Mouse (Mus musculus): ENCODE measurements around the gene Gm20696. TPM values are rescaled to one million over a fixed set of nuclear protein-coding genes. Genes with fewer than 3 reads are reported as not detected.

Gm20696 gene
- polyA plus RNA-seq, 1 experiment from 2014 or later = 6.3 TPM

GRCm38 (mm10) chr6:99538194-99538941, 128.2 kb downstream of the Gm20696 start:
- Histone ChIP-seq H3K36me3 (ENCODE audit: control insufficient read depth, insufficient read depth) (no peaks in the 10 kb centered on the region), H3K4me3 (replicated peaks; ENCODE audit: low read length) (no peak overlapping the region), H3K9ac (replicated peaks; ENCODE audit: low read depth, low read length) (no peak overlapping the region), H3K9me3 (ENCODE audit: control insufficient read depth, low read length) (no peaks in the 10 kb centered on the region), H3K4me2 (ENCODE audit: low read length) (no peak overlapping the region), H3K27me3 (replicated peaks; ENCODE audit: control insufficient read depth, insufficient read depth, low read length) (no peaks in the 10 kb centered on the region), H3K27ac (ENCODE audit: low read length) (no peak overlapping the region), H3K4me1 (replicated peaks; ENCODE audit: control insufficient read depth, insufficient read depth, low read length) (no peaks in the 10 kb centered on the region)
- no peak for ATAC-seq
- WGBS = 84% methylated on average over 17 of the region's 17 CpGs

- Histone ChIP-seq H3K36me3 (ENCODE audit: control insufficient read depth, insufficient read depth) (no peaks in the 10 kb centered on the region), H3K27me3 (replicated peaks; ENCODE audit: control insufficient read depth, insufficient read depth, low read length) (no peaks in the 10 kb centered on the region), H3K4me3 (replicated peaks; ENCODE audit: low read length) (no peak overlapping the region), H3K9ac (replicated peaks; ENCODE audit: low read depth, low read length) (no peak overlapping the region), H3K9me3 (ENCODE audit: control insufficient read depth, low read length) (no peaks in the 10 kb centered on the region), H3K4me1 (replicated peaks; ENCODE audit: control insufficient read depth, insufficient read depth, low read length) (no peaks in the 10 kb centered on the region), H3K27ac (ENCODE audit: low read length) (no peak overlapping the region), H3K4me2 (ENCODE audit: low read length) (no peak overlapping the region)
- ATAC-seq = no peak
- WGBS = 53% methylated on average over 5 of the region's 5 CpGs
These were observed 132.3 kb downstream of the Gm20696 start for GRCm38 (mm10) chr6:99534211-99534745.

- ATAC-seq = no peak
- Histone ChIP-seq H3K27me3 (replicated peaks; ENCODE audit: control insufficient read depth, insufficient read depth, low read length) (no peaks in the 10 kb centered on the region), H3K4me1 (replicated peaks; ENCODE audit: control insufficient read depth, insufficient read depth, low read length) (no peaks in the 10 kb centered on the region), H3K4me2 (ENCODE audit: low read length) (no peak overlapping the region), H3K4me3 (replicated peaks; ENCODE audit: low read length) (no peak overlapping the region), H3K9ac (replicated peaks; ENCODE audit: low read depth, low read length) (no peak overlapping the region), H3K27ac (ENCODE audit: low read length) (no peak overlapping the region), H3K36me3 (ENCODE audit: control insufficient read depth, insufficient read depth) (no peaks in the 10 kb centered on the region), H3K9me3 (ENCODE audit: control insufficient read depth, low read length) (peaks cover 2% of the 10 kb centered on the region; the same call in 1 of the 2 replicates)
- WGBS = 95% methylated on average over 4 of the region's 4 CpGs
These were observed 134.1 kb downstream of the Gm20696 start for GRCm38 (mm10) chr6:99532458-99532857.

GRCm38 (mm10) chr6:99528972-99529371, 137.6 kb downstream of the Gm20696 start:
- Histone ChIP-seq H3K4me2 (ENCODE audit: low read length) (no peak overlapping the region), H3K9ac (replicated peaks; ENCODE audit: low read depth, low read length) (no peak overlapping the region), H3K4me3 (replicated peaks; ENCODE audit: low read length) (no peak overlapping the region), H3K4me1 (replicated peaks; ENCODE audit: control insufficient read depth, insufficient read depth, low read length) (peaks cover 8% of the 10 kb centered on the region), H3K36me3 (ENCODE audit: control insufficient read depth, insufficient read depth) (no peaks in the 10 kb centered on the region), H3K27ac (ENCODE audit: low read length) (no peak overlapping the region), H3K9me3 (ENCODE audit: control insufficient read depth, low read length) (peaks cover 5% of the 10 kb centered on the region; the same call in 1 of the 2 replicates), H3K27me3 (replicated peaks; ENCODE audit: control insufficient read depth, insufficient read depth, low read length) (no peaks in the 10 kb centered on the region)
- ATAC-seq = no peak
- WGBS = 76% methylated on average over 2 of the region's 2 CpGs

GRCm38 (mm10) chr6:99527457-99528105, 139.0 kb downstream of the Gm20696 start:
- Histone ChIP-seq H3K9ac (replicated peaks; ENCODE audit: low read depth, low read length) (no peak overlapping the region), H3K36me3 (ENCODE audit: control insufficient read depth, insufficient read depth) (no peaks in the 10 kb centered on the region), H3K4me1 (replicated peaks; ENCODE audit: control insufficient read depth, insufficient read depth, low read length) (peaks cover 11% of the 10 kb centered on the region), H3K4me2 (ENCODE audit: low read length) (no peak overlapping the region), H3K4me3 (replicated peaks; ENCODE audit: low read length) (no peak overlapping the region), H3K27me3 (replicated peaks; ENCODE audit: control insufficient read depth, insufficient read depth, low read length) (no peaks in the 10 kb centered on the region), H3K27ac (ENCODE audit: low read length) (no peak overlapping the region), H3K9me3 (ENCODE audit: control insufficient read depth, low read length) (peaks cover 5% of the 10 kb centered on the region; the same call in 1 of the 2 replicates)
- ATAC-seq = no peak
- 97% methylated on average over 6 of the region's 6 CpGs for WGBS

GRCm38 (mm10) chr6:99525351-99525750, 141.2 kb downstream of the Gm20696 start:
- H3K9me3 ChIP-seq (ENCODE audit: control insufficient read depth, low read length) = peaks cover 5% of the 10 kb centered on the region; the same call in 1 of the 2 replicates
- H3K4me2 ChIP-seq (ENCODE audit: low read length) = 0 out of 2 replicates have a peak overlapping the region, but pooled peaks have one; percentile 24
- no peaks in the 10 kb centered on the region for H3K27me3 ChIP-seq (replicated peaks; ENCODE audit: control insufficient read depth, insufficient read depth, low read length)
- no peak for ATAC-seq
- H3K36me3 ChIP-seq (ENCODE audit: control insufficient read depth, insufficient read depth) = no peaks in the 10 kb centered on the region
- H3K4me3 ChIP-seq (replicated peaks; ENCODE audit: low read length) = no peak overlapping the region
- H3K27ac ChIP-seq (ENCODE audit: low read length) = no peak overlapping the region; the same call in 1 of the 2 replicates
- H3K4me1 ChIP-seq (replicated peaks; ENCODE audit: control insufficient read depth, insufficient read depth, low read length) = peaks cover 11% of the 10 kb centered on the region
- no peak overlapping the region for H3K9ac ChIP-seq (replicated peaks; ENCODE audit: low read depth, low read length)
- WGBS = 33% methylated on average over 8 of the region's 8 CpGs

- Histone ChIP-seq H3K36me3 (ENCODE audit: control insufficient read depth, insufficient read depth) (no peaks in the 10 kb centered on the region), H3K4me3 (replicated peaks; ENCODE audit: low read length) (peak overlapping the region; percentile 64), H3K4me1 (replicated peaks; ENCODE audit: control insufficient read depth, insufficient read depth, low read length) (peaks cover 17% of the 10 kb centered on the region), H3K27me3 (replicated peaks; ENCODE audit: control insufficient read depth, insufficient read depth, low read length) (no peaks in the 10 kb centered on the region), H3K9ac (replicated peaks; ENCODE audit: low read depth, low read length) (peak overlapping the region; percentile 91), H3K27ac (ENCODE audit: low read length) (peak overlapping the region; percentile 98), H3K9me3 (ENCODE audit: control insufficient read depth, low read length) (peaks cover 5% of the 10 kb centered on the region; the same call in 1 of the 2 replicates), H3K4me2 (ENCODE audit: low read length) (peak overlapping the region; percentile 99)
- ATAC-seq = no peak
- WGBS = 22% methylated on average over 10 of the region's 10 CpGs
These were observed 142.8 kb downstream of the Gm20696 start for GRCm38 (mm10) chr6:99523679-99524370.

GRCm38 (mm10) chr6:99523109-99523632, 143.4 kb downstream of the Gm20696 start:
- WGBS = under 1% methylated on average over 22 of the region's 22 CpGs
- Histone ChIP-seq H3K27me3 (replicated peaks; ENCODE audit: control insufficient read depth, insufficient read depth, low read length) (no peaks in the 10 kb centered on the region), H3K4me1 (replicated peaks; ENCODE audit: control insufficient read depth, insufficient read depth, low read length) (peaks cover 17% of the 10 kb centered on the region), H3K27ac (ENCODE audit: low read length) (peak overlapping the region; percentile 98), H3K9ac (replicated peaks; ENCODE audit: low read depth, low read length) (peak overlapping the region; percentile 91), H3K4me2 (ENCODE audit: low read length) (peak overlapping the region; percentile 99), H3K36me3 (ENCODE audit: control insufficient read depth, insufficient read depth) (no peaks in the 10 kb centered on the region), H3K4me3 (replicated peaks; ENCODE audit: low read length) (peak overlapping the region; percentile 64), H3K9me3 (ENCODE audit: control insufficient read depth, low read length) (peaks cover 5% of the 10 kb centered on the region; the same call in 1 of the 2 replicates)
- peak; percentile 53 for ATAC-seq
